Comparison of ENCODE assay signal across 17 mouse cellular contexts in the genomic region with DNA sequence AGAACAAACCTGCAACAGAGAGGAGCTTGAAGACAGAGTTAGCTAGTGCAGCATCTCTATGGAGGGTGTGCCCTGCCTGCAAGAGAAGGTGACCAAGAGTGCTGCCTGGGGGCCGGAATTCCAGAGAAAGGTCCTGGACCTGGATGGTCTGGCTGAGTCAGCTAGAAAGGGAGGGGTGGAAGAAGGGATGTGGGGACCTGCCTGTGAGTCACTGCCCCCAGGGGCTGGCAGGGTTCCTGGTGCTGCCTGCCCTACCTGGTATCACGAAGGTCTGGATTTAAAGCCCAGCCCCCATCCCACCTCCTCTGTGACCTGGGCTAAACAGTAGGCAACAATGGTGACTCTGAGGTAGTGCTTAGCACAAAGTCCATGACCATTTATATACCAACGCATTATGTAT. TPM values are rescaled to one million over a fixed set of nuclear protein-coding genes. Genes with fewer than 3 reads are reported as not detected.
DNase-seq lines count a peak whose midpoint lies in the region; ATAC-seq lines count a peak whose summit lies in the region.
"Had no signal": no experiment of that assay in that cellular context is flagged by ENCODE, and none has a peak within 500 bp of the region (broad histone marks: within the 10 kb centered on the region; RNA-seq: fewer than 3 reads in every experiment).

No protein-coding gene starts in this region.

- no peaks in the 10 kb centered on the region for H3K9me3 ChIP-seq in forebrain, embryonic 11.5 days (ENCODE audit: control insufficient read depth, low read length)
- no peaks in the 10 kb centered on the region for H3K9me3 ChIP-seq in forebrain, embryonic 12.5 days
- no peaks in the 10 kb centered on the region for H3K9me3 ChIP-seq in stomach, embryonic 15.5 days
- H3K9me3 ChIP-seq: heart, embryonic 12.5 days; neural tube, embryonic 13.5 days had no signal

- no peak for ATAC-seq in forebrain, embryonic 11.5 days (replicated peaks; ENCODE audit: low FRiP score)
- no peak for ATAC-seq in forebrain, embryonic 12.5 days (ENCODE audit: low FRiP score)
- ATAC-seq in stomach, embryonic 15.5 days (ENCODE audit: insufficient read depth, low FRiP score, low read depth) = no peak
- ATAC-seq: forebrain, embryonic 16.5 days; hindbrain, postnatal 0 days had no signal

- H3K4me3 ChIP-seq in forebrain, embryonic 11.5 days (ENCODE audit: low read depth, low read length) = no peak overlapping the region
- H3K4me3 ChIP-seq in forebrain, embryonic 12.5 days (replicated peaks) = no peak overlapping the region
- no peak overlapping the region for H3K4me3 ChIP-seq in stomach, embryonic 15.5 days (replicated peaks)
- H3K4me3 ChIP-seq: heart, embryonic 12.5 days; neural tube, embryonic 13.5 days had no signal

- H3K4me1 ChIP-seq in forebrain, embryonic 11.5 days (replicated peaks; ENCODE audit: control insufficient read depth, insufficient read depth, low read length) = peaks cover 10% of the 10 kb centered on the region
- peaks cover 24% of the 10 kb centered on the region for H3K4me1 ChIP-seq in forebrain, embryonic 12.5 days
- peaks cover 36% of the 10 kb centered on the region for H3K4me1 ChIP-seq in stomach, embryonic 15.5 days

- H3K27me3 ChIP-seq in forebrain, embryonic 11.5 days (ENCODE audit: control insufficient read depth, insufficient read depth, low read length) = peaks cover 14% of the 10 kb centered on the region
- peaks cover 35% of the 10 kb centered on the region for H3K27me3 ChIP-seq in forebrain, embryonic 12.5 days
- H3K27me3 ChIP-seq in stomach, embryonic 15.5 days (replicated peaks) = no peaks in the 10 kb centered on the region

- no peaks in the 10 kb centered on the region for H3K36me3 ChIP-seq in forebrain, embryonic 11.5 days (ENCODE audit: control insufficient read depth, insufficient read depth, low read length)
- no peaks in the 10 kb centered on the region for H3K36me3 ChIP-seq in forebrain, embryonic 12.5 days (replicated peaks)
- H3K36me3 ChIP-seq in stomach, embryonic 15.5 days = no peaks in the 10 kb centered on the region
- H3K36me3 ChIP-seq: G1E; heart, embryonic 12.5 days; neural tube, embryonic 13.5 days had no signal

- H3K27ac ChIP-seq in forebrain, embryonic 11.5 days (ENCODE audit: low read depth, low read length) = no peak overlapping the region
- H3K27ac ChIP-seq in forebrain, embryonic 12.5 days = no peak overlapping the region
- 0 out of 2 replicates have a peak overlapping the region, but pooled peaks have one; percentile 16 for H3K27ac ChIP-seq in stomach, embryonic 15.5 days
- H3K27ac ChIP-seq: hindbrain, postnatal 0 days; neural tube, embryonic 13.5 days had no signal

- WGBS in forebrain, embryonic 11.5 days = 85% methylated on average over 3 of the region's 3 CpGs
- 75% methylated on average over 3 of the region's 3 CpGs for WGBS in forebrain, embryonic 12.5 days
- 61% methylated on average over 3 of the region's 3 CpGs for WGBS in stomach, embryonic 15.5 days

- no peak overlapping the region for H3K9ac ChIP-seq in forebrain, embryonic 11.5 days (ENCODE audit: low read length)
- no peak overlapping the region for H3K9ac ChIP-seq in forebrain, embryonic 12.5 days
- H3K9ac ChIP-seq in stomach, embryonic 15.5 days = no peak overlapping the region
- H3K9ac ChIP-seq: heart, embryonic 12.5 days; neural tube, embryonic 13.5 days had no signal

- DNase-seq in forebrain, embryonic 11.5 days (ENCODE audit: low spot score) = peak; percentile 38
- DNase-seq in kidney, postnatal 25 days = peak; percentile 34 to 70
- DNase-seq in kidney, adult 18-20 months = no peak
- DNase-seq in NIH3T3 (ENCODE audit: low read depth) = peak; percentile 82
- no peak for DNase-seq in thymus, postnatal 4 days
- no peak for DNase-seq in lung, postnatal 4 days
- DNase-seq: cerebellum, adult 11-12 months; heart, postnatal 36 days; lung, postnatal 14 days; right cerebral cortex, postnatal 14 days had no signal

- no peak overlapping the region for H3K4me2 ChIP-seq in forebrain, embryonic 11.5 days (ENCODE audit: low read depth, low read length, severe bottlenecking)
- no peak overlapping the region for H3K4me2 ChIP-seq in forebrain, embryonic 12.5 days
- no peak overlapping the region for H3K4me2 ChIP-seq in stomach, embryonic 15.5 days
- H3K4me2 ChIP-seq: heart, embryonic 12.5 days; neural tube, embryonic 13.5 days had no signal

RNA-seq across cellular contexts. Expression of a gene that starts 4.3 kb away (rescaled TPM):
- polyA plus RNA-seq in forebrain, embryonic 11.5 days (2014; fragmentation: Nextera tagmentation; extraction: Ambion mirVana) = 2.3 and 2.7 TPM in 2 replicates
- polyA plus RNA-seq in forebrain, embryonic 12.5 days (2016; fragmentation: Nextera tagmentation; extraction: Ambion mirVana) = 2.0 and 2.1 TPM in 2 replicates
- 6.6 and 7.6 TPM in 2 replicates for polyA plus RNA-seq in stomach, embryonic 15.5 days (2015; fragmentation: Nextera tagmentation; extraction: Ambion mirVana)
- polyA plus RNA-seq: G1E had no signal

RNA-seq across cellular contexts. Expression of a gene that starts 33.9 kb away (rescaled TPM):
- 108 and 113 TPM in 2 replicates for polyA plus RNA-seq in forebrain, embryonic 11.5 days (2014; fragmentation: Nextera tagmentation; extraction: Ambion mirVana)
- polyA plus RNA-seq in forebrain, embryonic 12.5 days (2016; fragmentation: Nextera tagmentation; extraction: Ambion mirVana) = 137 and 147 TPM in 2 replicates
- polyA plus RNA-seq in stomach, embryonic 15.5 days (2015; fragmentation: Nextera tagmentation; extraction: Ambion mirVana) = 18.0 and 21.1 TPM in 2 replicates
- polyA plus RNA-seq: G1E had no signal

RNA-seq across cellular contexts. Expression of a gene that starts 35.3 kb away (rescaled TPM):
- 9.6 and 10.4 TPM in 2 replicates for polyA plus RNA-seq in forebrain, embryonic 11.5 days (2014; fragmentation: Nextera tagmentation; extraction: Ambion mirVana)
- polyA plus RNA-seq in forebrain, embryonic 12.5 days (2016; fragmentation: Nextera tagmentation; extraction: Ambion mirVana) = 7.7 and 8.4 TPM in 2 replicates
- 54.1 and 62.1 TPM in 2 replicates for polyA plus RNA-seq in stomach, embryonic 15.5 days (2015; fragmentation: Nextera tagmentation; extraction: Ambion mirVana)
- polyA plus RNA-seq: G1E had no signal

RNA-seq across cellular contexts. Expression of a gene that starts 48.2 kb away (rescaled TPM):
- polyA plus RNA-seq in forebrain, embryonic 11.5 days (2014; fragmentation: Nextera tagmentation; extraction: Ambion mirVana) = not detected in 2 replicates
- not detected in 2 replicates for polyA plus RNA-seq in forebrain, embryonic 12.5 days (2016; fragmentation: Nextera tagmentation; extraction: Ambion mirVana)
- 210 and 299 TPM in 2 replicates for polyA plus RNA-seq in stomach, embryonic 15.5 days (2015; fragmentation: Nextera tagmentation; extraction: Ambion mirVana)
- polyA plus RNA-seq: forebrain, embryonic 16.5 days; G1E; hindbrain, postnatal 0 days; neural tube, embryonic 13.5 days had no signal

Comparison
In these comparisons a context has a peak if more than half of its experiments do, and no peak if none do; other contexts are left out.
1. DNase-seq: peak in forebrain, embryonic 11.5 days (single experiment), kidney, postnatal 25 days (2 of 2) and NIH3T3 (single experiment); none in kidney, adult 18-20 months (single experiment), thymus, postnatal 4 days (single experiment) and lung, postnatal 4 days (0 of 2).